In the genomic region with DNA sequence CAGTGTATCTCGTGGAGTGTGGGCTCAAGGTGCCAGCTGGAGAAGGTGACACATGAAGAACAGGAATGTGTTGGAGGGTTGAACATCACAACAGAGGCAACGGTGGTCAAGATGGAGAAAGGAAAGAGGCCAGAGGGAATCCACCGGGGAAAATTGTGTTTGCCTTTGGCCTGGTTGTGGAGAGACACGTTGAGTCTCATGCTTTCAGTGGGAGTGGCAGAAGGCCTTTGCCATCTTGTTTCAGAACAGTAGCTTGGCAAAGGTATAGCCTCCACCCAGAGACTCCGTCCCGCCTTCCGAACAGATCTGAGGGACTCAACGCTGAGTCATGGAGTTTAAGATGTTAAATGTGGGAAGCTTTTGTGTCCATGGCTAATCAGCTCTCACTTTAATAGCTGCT, we compare ENCODE assay signal across 13 mouse cellular contexts.
"Had no signal": no experiment of that assay in that cellular context is flagged by ENCODE, and none has a peak within 500 bp of the region (broad histone marks: within the 10 kb centered on the region; RNA-seq: fewer than 3 reads in every experiment).

No protein-coding gene starts in this region.

- H3K9ac ChIP-seq: kidney, embryonic 15.5 days; limb, embryonic 13.5 days; liver, embryonic 14.5 days; lung, embryonic 14.5 days; midbrain, embryonic 12.5 days; neural tube, embryonic 13.5 days had no signal

- H3K4me1 ChIP-seq: kidney, embryonic 15.5 days; midbrain, embryonic 12.5 days; neural tube, embryonic 13.5 days had no signal

- H3K9me3 ChIP-seq: kidney, embryonic 15.5 days; limb, embryonic 13.5 days; midbrain, embryonic 12.5 days; neural tube, embryonic 13.5 days had no signal

- DNase-seq: kidney, adult 2 months; kidney, postnatal 14 days; left cerebral cortex, postnatal 4 days; lung, embryonic 14.5 days; right cerebral cortex, postnatal 25 days; thymus, adult 2 months; thymus, postnatal 25 days had no signal

- H3K4me3 ChIP-seq: kidney, embryonic 15.5 days; limb, embryonic 13.5 days; midbrain, embryonic 12.5 days; neural tube, embryonic 13.5 days had no signal

- ATAC-seq: midbrain, embryonic 16.5 days had no signal

- H3K36me3 ChIP-seq: kidney, embryonic 15.5 days; limb, embryonic 13.5 days; midbrain, embryonic 12.5 days; neural tube, embryonic 13.5 days had no signal

- H3K27me3 ChIP-seq: kidney, embryonic 15.5 days; limb, embryonic 13.5 days; midbrain, embryonic 12.5 days; neural tube, embryonic 13.5 days had no signal

- H3K4me2 ChIP-seq: kidney, embryonic 15.5 days; limb, embryonic 13.5 days; lung, embryonic 14.5 days; midbrain, embryonic 12.5 days; neural tube, embryonic 13.5 days had no signal

- H3K27ac ChIP-seq: kidney, embryonic 15.5 days; limb, embryonic 13.5 days; liver, embryonic 14.5 days; midbrain, embryonic 12.5 days; neural tube, embryonic 13.5 days had no signal
